Mouse (Mus musculus) neutrophil, adult 5-6 weeks (primary cell): ENCODE measurements around the gene Dnajc11. TPM values are rescaled to one million over a fixed set of nuclear protein-coding genes. Genes with fewer than 3 reads are reported as not detected.

ENCODE experiments used
- ATAC-seq: fragments of 151-379, 151-347 bp; 2 replicates; pipeline ENCODE4 v1.8.0; 2017; ENCODE audit warnings: mild to moderate bottlenecking, moderate TSS enrichment; ENCODE audit not compliant: insufficient number of reproducible peaks, poor library complexity, low FRiP score, severe bottlenecking; ENCODE audit errors: extremely low read depth
- total RNA-seq: library from RNA; stranded (forward); fragments of 200-1000 nt; gene quantifications from 2 replicates; pipeline ENCODE4 v1.2.3, GENCODE M21; 2017

The Dnajc11 gene
- total RNA-seq, 1 experiment from 2014 or later, result 55.7 TPM

DNA sequence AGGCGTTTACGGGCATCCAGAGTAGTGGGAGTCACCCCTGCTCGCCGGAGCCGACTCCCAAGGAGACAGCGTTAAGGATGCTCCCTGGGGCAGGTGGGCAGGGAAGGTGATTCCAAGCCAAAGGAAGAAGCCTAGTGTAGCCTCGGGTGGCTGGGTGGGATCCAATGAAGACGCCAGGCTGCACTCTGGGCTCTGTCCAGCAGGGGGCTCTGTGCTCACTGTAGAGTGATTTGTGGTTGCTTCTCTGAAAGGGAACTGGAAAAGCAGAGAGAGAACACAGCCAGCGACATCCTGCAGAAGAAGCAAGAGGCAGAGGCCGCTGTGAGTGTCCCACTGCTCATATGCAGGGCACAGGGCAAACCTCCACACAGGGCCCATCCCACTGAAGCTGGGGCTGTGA, 44.3 kb downstream of the Dnajc11 start:
- ATAC-seq, result peak; percentile 54

DNA sequence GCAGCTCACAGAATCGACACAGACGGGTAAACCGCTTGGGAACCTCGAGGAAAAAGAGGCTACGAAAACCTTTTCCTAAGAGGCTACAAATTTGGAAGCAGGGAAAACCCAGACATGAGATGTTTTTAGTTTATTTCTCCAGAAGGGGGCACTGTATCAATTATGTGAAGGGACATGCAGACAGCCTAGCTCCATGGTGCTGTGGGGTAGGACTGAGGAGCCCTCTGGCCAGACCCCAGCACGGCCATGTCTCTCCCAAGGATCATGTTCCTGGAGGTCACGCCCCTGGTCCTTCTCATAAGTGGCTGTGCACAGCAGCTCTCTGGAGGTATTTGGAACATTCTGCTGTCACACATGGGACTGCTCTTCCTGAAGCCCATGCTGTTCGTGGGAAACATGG, 47.2 kb downstream of the Dnajc11 start:
- ATAC-seq, result no peak

DNA sequence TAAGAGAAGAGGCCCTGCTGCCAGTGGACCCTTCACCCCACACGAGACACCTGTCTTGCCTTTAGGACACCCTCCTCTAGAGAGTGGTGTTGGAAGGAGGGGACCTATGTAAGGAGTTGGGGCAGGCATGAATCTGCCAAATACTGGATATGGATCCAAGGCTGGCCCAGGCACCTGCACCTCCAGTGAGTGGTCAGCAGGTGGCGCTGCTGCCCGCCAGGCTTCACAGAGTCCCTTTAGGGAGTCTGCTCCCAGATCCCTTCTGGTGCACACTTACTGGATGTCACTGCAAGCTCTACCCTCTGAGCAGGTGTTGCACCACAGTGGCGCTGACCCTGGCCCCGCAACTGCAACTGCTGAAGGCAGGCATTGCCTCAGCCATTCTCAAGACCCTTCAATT, 47.9 kb downstream of the Dnajc11 start:
- peak; percentile 72 for ATAC-seq

DNA sequence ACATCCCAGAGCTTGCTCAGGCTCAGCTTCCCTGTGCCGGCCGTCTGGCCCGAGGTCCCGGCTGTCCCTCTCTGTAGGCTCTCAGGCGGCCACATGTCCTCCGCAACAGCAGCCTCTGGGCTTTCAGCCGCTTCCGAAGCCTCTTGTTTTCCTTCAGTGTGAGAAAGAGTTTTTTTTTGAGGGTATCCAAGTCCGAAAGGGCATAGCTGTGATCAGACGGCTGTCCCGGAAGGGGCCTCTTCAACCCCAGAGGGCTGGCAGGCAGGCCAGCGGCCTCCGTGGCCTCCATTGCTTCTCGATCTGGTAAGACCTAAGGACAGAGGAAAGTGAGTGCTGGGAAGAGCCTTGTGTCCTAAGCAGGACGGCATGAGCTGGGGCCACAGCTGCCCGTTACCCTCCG, 49.6 kb downstream of the Dnajc11 start:
- ATAC-seq, result no peak

DNA sequence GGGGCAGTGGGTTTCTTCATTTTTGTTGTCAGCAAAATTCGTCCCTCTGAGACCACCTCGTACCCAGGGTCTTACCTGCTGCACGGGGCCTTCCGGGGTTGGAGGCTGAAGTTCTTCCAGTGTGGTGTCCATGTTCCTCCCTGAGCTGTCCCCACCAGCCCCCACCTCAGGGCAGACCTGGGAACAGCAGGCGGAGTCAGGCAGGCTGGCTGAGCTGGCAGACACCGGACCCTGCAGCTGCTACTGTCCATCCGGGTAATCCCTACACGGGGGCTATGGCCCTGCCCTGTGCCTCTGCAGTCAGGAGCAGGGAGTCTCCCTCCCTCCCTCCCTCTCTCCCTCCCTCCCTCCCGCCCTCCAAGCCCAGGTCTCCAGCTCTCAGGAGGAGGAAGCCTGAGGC, 50.1 kb downstream of the Dnajc11 start:
- no peak for ATAC-seq

DNA sequence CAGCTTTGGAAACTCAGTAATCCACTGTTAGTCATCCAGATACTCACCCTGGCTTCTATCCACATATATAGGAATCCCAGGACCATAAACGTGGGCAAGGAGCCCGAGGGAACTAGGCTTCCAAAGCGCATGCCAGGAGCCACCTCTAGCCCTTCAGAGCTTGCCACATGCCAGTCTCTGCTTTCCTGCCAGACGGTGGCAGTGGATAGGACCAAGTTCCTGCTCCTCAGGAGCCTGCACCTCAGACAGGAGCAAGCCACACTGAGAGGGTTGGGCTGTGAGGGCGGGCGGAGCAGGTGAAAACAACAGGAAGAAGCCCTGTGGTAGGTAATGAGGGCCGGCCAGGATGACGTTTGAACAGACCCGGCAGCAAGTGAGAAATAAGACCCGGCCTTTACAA, 52.4 kb downstream of the Dnajc11 start:
- ATAC-seq, result no peak

DNA sequence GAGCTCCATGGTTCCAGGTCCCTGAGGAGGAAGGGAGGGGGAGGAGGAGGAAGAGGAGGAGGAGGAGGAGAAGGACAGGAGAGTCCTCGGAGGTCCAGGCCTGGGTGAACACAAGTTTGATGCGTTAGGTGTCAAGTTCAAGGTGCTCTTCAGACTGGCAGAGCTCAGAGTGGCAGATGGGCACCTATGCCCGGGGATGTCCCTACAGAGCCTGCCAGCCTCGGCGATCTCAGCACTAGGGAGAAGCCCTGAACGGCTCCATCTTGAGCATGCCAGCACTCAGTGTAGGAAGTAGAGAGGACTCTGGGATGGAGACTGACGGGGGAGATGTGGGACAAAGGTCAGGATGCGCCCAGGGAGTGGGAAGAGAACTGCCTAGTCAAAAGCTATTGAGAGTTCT, 53.2 kb downstream of the Dnajc11 start:
- ATAC-seq, result no peak

DNA sequence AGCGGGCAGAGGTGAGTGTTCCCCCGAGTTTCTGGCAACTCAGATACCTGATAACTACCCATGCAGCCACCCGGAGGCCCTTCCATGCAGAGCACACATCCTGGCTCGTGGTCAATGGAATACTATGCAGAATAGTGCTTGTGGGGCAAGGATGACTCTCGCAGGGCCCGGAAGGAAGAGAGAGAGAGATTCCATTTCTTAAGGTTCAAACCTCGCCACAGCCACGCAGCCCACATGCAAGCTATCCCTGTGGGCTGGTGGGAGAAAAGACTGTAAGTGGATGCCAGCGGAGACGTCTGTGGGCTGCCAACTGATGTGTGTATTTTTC, 54.5 kb downstream of the Dnajc11 start:
- ATAC-seq, result no peak

DNA sequence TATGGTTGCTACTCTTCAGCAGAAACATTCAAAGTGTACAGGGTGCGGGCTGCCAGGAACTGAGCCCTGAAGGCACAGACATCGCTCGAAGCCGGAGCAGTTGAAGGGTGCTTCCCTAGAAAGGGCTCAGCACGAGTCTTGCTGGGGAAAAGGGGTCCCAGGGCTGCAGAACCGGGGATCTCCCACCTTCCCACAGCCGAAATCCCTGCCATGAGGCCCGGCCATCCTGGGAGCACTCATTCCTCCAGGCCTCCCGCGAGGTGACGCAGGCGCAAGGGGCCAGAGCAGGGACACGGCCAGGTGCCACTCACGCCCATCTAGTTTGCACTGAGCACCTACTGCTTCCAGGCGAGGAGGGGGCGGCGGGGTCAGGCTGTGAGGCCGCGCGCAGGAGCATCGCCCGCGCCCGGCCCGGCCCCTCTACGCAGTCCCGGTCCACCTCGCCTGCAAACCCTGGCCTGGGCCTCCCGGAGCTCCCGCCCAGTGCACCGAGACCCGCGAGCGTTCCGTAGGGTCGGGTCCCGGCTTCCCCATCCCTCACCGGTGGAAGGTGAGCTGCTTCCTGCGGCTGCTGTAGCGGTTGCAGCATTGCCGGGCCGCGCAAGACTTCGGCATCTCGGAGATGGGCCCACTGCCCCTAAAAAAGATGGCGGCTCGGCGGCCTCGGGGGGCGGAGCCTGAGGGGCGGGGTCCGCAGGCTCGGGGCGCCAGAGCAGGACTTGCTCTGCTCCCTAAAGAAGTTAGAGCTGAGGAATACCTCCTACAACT, 55.0 kb downstream of the Dnajc11 start, which contains the start of gene Thap3:
Gene Thap3 (minus strand): TSS at position 656 of the 768 bp plus-strand sequence.
- ATAC-seq, result peak; percentile 49

DNA sequence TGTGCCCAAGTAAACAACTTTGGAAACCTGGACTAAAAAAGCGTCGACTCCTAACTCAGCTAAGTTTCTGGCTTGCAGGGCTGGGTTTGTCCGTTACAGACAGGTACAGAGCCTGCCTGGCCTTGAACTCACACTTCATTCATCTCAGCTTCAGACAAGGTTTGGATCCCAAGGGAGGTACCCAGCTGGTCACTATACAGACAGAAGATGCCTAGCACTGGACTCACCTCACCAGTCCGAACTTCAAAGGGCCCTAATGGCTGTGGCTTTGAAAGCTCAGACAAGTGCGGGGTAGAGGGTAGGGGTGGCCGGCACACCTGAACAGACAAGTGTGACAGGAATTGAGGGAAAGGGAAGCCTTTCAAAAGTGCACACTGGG, 55.6 kb downstream of the Dnajc11 start:
- no peak for ATAC-seq

DNA sequence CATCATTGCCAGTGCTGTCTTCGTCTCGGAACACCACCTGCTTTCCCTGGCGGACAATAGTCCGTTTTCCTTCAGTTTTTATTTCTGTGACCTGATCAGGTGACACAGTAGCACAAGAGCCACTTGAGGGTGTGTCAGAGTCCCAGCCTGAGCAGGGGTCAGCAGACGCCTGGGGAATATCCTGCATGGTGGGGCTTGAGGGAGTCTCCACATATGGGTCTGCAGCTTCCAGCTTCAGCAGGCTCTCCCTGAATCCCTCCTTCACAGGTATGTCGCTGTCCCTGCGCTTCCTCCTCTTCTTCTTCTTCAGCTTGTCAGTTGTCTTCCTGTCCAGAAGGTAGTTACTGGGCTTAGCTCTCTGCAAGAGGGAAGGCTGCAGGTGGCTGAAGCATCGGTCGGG, 58.6 kb downstream of the Dnajc11 start:
- ATAC-seq, result no peak

DNA sequence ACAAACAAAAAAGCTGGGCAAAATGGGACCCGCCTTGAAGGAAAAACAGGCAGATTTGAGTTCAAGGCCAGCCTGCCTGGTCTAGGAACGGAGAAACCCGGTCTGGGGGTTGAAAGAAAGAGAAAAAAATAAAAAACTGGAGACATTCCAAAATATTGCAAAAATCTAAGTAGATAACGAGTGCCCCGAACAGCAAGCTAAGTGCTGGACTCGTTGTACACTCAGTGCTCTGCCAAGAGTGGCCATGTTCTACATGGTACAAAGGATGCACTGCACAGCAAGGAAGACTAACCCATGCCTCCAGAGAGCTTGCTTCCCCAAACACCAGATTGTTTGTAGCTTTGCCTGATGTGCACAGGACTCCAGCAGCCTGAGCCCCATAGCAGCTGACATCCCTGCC, 59.5 kb downstream of the Dnajc11 start:
- ATAC-seq, result no peak

DNA sequence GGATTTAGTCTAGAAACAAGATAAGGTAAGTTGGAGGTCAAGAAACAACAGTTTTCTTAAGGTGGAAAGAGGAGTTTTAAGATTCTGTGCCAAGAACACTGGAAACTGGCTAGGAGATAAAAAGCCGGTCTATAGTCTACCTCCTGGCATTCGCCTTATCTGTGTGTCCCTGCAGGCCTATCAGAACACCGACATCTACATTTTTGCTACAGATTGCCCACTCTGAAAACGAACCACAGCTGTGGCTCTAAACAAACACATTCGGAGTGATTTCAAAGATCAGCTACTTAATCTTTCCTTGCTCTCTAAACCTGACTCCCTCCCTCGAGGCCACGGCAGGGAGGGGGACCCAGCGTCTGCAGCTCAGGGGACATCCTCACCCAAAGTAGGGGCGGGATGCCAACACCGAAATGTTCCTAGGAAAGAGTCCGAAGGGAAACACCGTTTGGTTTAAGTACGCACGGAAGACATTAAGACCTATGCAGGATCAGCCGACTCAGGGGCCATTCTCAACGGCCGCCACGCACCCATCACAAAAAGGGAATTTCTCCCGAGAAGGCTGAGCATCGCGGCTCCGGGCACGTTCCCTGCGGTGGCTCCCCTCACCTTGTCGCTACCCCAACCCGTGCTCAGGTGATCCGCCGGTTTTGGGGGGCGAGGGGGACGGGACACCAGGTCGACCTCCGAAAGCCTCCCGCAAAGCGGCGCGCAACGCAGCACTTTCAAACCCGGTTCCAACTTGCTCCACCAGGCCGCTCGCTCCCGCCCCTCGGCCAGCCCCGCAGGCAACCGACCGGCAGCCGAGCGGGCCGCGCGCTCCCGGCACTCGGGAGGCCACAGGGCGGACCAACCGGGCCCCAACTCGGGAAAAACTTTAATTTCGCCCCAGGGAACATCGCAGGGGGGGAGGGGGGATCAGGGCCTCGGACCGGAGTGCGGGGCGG, 61.0 kb downstream of the Dnajc11 start:
- ATAC-seq, result no peak

DNA sequence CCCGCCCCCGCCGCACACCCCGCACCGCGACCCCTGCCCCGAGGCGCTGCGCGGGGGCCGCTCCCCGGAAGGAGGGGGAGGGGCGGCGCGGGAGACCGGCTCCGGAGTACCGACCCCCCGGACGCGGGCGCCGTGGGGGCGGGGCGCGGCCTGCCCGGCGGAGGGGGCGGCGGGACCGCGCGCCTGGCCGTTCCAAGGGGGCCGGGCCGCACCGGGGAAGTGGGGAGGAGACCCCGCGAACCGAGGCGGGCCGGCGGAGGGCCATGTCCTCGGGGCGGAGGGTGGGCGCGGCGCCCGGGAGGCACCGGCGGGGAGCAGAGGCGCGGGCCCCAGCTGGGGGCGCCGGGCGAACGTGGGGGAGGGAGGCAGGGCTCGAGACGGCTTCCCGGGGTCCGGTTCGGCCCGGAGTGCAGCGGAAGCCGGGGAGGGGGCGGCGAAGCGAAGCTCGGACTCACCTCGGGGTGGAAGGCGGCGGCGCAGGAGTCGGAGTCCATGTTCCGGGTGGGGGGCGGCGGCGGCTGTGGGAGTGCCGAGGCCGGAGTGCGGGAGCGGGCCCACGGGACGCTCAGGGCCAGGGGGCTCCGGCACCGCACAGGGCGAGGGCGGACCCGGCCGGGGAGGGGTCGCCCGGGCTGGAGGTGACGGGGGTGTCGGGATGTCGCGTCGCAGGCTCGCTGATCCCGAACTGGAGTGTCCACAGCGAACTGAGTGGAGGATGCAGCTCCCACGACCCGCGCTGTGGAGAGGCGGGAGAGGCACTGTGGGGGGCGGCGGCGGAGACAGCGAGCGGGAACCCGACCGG, 62.1 kb downstream of the Dnajc11 start:
- no peak for ATAC-seq

DNA sequence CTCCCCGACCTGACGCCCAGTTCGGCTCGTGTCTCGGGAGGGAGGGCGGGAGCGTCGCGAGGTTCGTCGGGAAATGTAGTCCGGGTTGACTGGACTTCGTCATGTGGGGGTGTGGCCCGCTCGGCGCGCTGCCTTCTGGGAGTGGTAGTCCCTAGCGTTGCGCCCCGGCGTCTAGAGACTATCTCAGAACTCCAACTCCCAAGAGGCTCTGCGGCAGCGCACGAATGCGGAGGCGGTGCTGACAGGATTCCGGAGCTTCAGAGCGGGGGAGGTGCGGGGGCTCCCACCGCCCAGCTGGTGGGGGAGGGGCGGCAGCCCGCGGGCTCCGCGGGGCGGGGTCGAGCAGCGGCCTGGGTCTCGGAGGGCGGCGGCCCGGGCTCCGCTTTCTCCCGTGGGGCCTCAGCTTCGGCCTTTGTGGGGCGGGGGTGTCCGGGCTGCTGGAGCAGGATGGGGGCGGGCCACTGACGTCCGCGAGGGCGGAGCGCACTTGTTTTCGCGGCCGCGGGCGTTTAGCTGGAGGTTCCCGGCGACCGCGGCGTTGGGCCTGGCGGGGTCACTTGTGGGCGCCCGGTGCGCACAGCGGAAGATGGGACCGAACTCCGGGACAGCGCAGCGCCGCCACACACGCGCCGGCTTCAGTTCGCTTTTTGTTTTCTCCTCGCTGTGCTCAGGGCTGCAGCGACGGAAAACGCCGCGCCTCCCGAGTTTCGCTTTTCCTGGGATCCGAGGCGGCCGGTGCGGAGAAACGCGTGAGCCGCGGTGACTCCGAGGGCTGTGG, 62.9 kb downstream of the Dnajc11 start, which contains the start of gene Phf13:
Gene Phf13 (minus strand): TSS at position 86 of the 778 bp plus-strand sequence.
- ATAC-seq, result peak; percentile 97

DNA sequence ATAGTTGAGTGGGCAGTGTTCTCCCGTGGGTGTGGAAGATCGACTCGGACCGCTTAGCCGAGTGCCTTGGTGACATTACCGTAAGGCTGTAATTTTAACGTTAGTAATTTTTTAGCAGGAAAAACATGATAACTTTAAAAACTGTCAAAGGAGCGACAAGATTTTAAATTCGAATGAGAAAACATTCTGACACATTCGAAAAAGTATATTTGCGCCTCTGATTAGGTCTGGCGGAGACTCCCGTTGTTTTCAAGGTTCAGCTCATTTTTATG, 63.4 kb downstream of the Dnajc11 start:
- no peak for ATAC-seq

DNA sequence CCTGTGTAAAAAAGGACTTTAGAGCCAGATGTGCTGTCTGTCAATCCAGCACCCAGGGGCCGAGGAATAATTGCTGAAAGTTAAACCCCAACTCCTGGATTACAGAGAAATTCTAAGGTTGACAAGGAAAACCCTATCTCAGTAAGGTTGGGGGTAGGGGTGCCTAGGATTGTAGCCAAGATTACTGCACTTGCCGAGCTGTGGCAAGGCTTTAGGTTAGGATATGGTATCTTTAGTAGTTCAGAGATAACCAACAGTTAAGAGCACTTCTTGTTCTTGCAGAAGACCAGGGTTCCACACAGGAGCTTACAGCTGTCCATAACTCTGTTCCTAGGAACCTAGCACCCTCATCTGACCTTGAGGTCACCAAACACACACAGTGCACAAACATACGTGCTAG, 64.2 kb downstream of the Dnajc11 start:
- no peak for ATAC-seq

DNA sequence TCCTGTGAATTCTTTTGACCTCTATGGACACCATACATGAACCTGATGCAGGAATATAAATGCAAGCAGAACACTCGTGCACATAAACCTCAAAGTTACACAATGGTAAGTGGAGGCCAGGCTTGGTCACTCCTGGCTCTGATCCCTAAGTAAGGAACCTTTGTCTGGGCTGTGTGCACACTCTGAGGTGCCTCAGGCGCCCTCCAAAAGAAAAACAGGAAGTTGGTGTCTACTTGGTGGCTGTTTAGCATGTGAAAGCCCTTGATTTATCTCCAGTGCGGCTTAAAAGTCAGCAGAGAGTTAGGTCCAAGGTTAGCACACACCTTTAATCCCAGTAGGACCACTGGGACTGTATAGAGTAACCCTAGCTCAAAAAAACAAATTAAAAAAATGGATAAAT, 66.0 kb downstream of the Dnajc11 start:
- ATAC-seq, result no peak

DNA sequence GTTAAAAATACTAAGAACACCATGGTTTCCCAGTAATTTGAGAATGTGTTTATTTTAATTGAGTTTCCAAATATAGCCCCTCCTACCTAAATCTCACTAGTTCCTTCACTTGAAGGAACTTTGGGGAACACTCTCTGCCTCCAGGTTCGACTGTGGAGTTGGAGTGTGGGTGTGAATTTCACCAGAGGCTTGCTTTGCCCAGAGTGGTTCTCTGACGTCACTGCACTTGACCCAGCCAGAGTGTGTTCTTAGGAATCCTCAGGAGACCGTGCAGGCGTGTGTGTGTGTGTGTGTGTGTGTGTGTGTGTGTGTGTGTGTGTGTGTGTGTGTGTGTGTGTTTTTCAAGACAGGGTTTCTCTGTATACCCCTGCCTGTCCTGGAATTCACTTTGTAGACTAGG, 67.4 kb downstream of the Dnajc11 start:
- ATAC-seq, result no peak
